Mouse (Mus musculus) hindbrain, postnatal 0 days (tissue): ENCODE measurements around the gene St5. TPM values are rescaled to one million over a fixed set of nuclear protein-coding genes. Genes with fewer than 3 reads are reported as not detected.
A peak's percentile ranks its signal among the peaks of the same experiment; 100 is the strongest.

Source experiments
- ATAC-seq: fragments of 200-750 bp; cut with Nextera tagmentation; 2 replicates; pipeline ENCODE4 v1.8.0; 2017; ENCODE audit warnings: mild to moderate bottlenecking, moderate TSS enrichment, moderate library complexity
- DNase-seq: peaks from one replicate; pipeline ENCODE4 v3.0.0-alpha.2; 2015; ENCODE audit warnings: low spot score
- H3K27ac ChIP-seq: fragments of 300-500 bp; sonication (generic); 2 replicates; pipeline ENCODE4 v1.5.1; 2014; ENCODE audit warnings: mild to moderate bottlenecking
- H3K27me3 ChIP-seq: fragments of 300-500 bp; sonication (generic); 2 replicates; pipeline ENCODE4 v1.6.1; 2014; ENCODE audit warnings: low read length, mixed read lengths; ENCODE audit not compliant: insufficient read depth
- H3K36me3 ChIP-seq: fragments of 300-500 bp; sonication (generic); 2 replicates; pipeline ENCODE4 v1.6.1; 2014; ENCODE audit warnings: low read length, mixed read lengths; ENCODE audit not compliant: insufficient read depth
- H3K4me1 ChIP-seq: fragments of 300-500 bp; sonication (generic); 2 replicates; pipeline ENCODE4 v1.6.1; 2014; ENCODE audit warnings: antibody characterized with exemption, low read length, mixed read lengths; ENCODE audit not compliant: insufficient read depth
- H3K4me2 ChIP-seq: fragments of 300-500 bp; sonication (generic); 2 replicates; pipeline ENCODE4 v1.6.1; 2014; ENCODE audit warnings: low read depth, mild to moderate bottlenecking, low read length, moderate library complexity, mixed read lengths
- H3K4me3 ChIP-seq: fragments of 300-500 bp; sonication (generic); 2 replicates; pipeline ENCODE4 v1.5.1; 2014; ENCODE audit warnings: low read length
- H3K9ac ChIP-seq: fragments of 300-500 bp; sonication (generic); replicated peaks from 2 replicates; pipeline ENCODE4 v1.6.1; 2014; ENCODE audit warnings: mild to moderate bottlenecking, low read length, moderate library complexity, mixed read lengths
- H3K9me3 ChIP-seq: fragments of 300-500 bp; sonication (generic); 2 replicates; pipeline ENCODE4 v1.6.1; 2016; ENCODE audit warnings: low read length, mixed read lengths
- CTCF ChIP-seq: IDR thresholded peaks from 2 replicates; pipeline ENCODE4 v1.5.1; 2016; ENCODE audit warnings: antibody characterized with exemption, control low read depth, low read depth
- WGBS: fragments of 180-500 bp; shearing (Covaris S2); extraction: QIAGEN DNeasy Blood & Tissue Kit; methylation state at CpG from one replicate; pipeline ENCODE4 v1.1.7; 2014; 5-methylcytosine and 5-hydroxymethylcytosine counted together
- polyA plus RNA-seq: library from polyadenylated mRNA; unstranded; fragments of >200 nt; fragmentation: Nextera tagmentation; extraction: Ambion mirVana; gene quantifications from 2 replicates; pipeline ENCODE4 v1.2.1, GENCODE M21; 2015
- total RNA-seq: library from RNA; depleted of rRNA; stranded (reverse); fragments of >200 nt; gene quantifications from 2 replicates; pipeline ENCODE4 v1.2.3, GENCODE M21; 2014

Gene St5
- total and polyA plus RNA-seq, 2 experiments from 2014 or later: 21.2 to 34.0 TPM

DNA sequence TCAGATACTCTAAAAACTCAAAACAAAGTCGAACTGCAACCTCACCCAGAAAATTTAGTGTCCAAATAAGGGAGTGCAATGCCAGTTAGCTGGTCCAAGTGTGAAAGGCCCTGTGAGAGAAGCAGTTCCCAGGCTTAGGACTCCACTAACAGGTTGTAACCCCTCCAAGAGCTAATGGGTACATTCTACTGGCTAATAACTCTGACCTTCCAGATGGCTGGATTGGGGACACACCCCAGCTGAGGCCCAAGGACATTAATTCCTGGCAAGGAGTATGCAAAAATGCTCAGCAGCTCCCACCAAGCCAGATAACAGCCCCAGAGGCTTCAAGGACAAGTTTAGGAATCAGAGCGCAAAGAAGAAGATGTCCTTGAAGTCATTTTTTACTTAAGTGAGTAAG lies 112.8 kb downstream of the St5 start:
- ATAC-seq (no peak), DNase-seq (no peak)
- 89% methylated on average over 2 of the region's 2 CpGs for WGBS
- Histone ChIP-seq H3K36me3 (no peaks in the 10 kb centered on the region), H3K9ac (no peak overlapping the region), H3K27me3 (no peaks in the 10 kb centered on the region), H3K4me3 (no peak overlapping the region), H3K9me3 (no peaks in the 10 kb centered on the region), H3K27ac (no peak overlapping the region), H3K4me1 (0 out of 2 replicates have a peak, but pooled peaks cover 4% of the 10 kb centered on the region), H3K4me2 (no peak overlapping the region)
- no peak for TF ChIP-seq CTCF

DNA sequence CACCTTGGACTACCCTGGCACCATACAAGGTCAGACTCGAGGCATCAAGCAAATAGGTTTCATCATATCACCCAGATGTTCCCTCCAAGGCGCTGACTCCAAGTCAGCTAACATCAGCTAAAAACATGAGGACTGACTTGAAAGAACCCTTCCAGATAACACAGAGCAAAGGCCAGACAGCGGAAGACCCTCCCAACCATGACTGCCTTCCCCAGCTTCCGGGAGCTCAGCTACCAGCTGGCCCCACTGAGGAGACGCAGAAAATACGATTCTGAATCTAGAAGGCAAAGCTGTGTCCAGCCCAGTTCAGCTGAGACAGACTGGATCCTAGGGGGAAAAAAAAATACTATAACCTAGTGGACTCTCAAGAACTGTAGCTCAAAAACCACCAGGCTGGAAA lies 114.4 kb downstream of the St5 start:
- DNase-seq (no peak), ATAC-seq (no peak)
- WGBS: 78% methylated on average over 6 of the region's 6 CpGs
- no peak for TF ChIP-seq CTCF
- Histone ChIP-seq H3K27ac (no peak overlapping the region), H3K4me1 (0 out of 2 replicates have a peak, but pooled peaks cover 4% of the 10 kb centered on the region), H3K4me2 (no peak overlapping the region), H3K9me3 (no peaks in the 10 kb centered on the region), H3K4me3 (no peak overlapping the region), H3K27me3 (no peaks in the 10 kb centered on the region), H3K9ac (no peak overlapping the region), H3K36me3 (no peaks in the 10 kb centered on the region)

DNA sequence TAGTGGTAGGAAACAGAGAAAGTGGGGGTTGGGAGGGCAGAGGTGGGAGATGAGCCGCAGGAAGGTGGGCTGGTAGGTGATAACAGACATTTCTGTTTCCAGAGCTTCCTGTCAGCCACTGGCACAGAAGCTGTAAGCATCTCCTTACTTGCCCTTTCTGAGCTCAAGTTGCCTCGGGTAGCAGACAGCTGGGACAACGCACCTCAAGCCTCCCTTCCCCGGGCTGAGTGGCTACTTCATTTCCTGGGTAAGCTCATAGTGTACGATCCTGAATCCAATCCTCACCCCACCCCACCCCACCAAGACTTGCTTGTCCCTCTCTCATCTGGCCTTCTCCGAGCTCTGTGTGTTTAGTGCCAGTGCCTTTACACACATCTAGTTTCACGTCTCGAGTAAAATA lies 115.3 kb downstream of the St5 start:
- DNase-seq (no peak), ATAC-seq (no peak)
- H3K9ac ChIP-seq: no peak overlapping the region
- no peak overlapping the region for H3K27ac ChIP-seq
- WGBS: 89% methylated on average over 8 of the region's 8 CpGs
- TF ChIP-seq CTCF: no peak
- 0 out of 2 replicates have a peak, but pooled peaks cover 4% of the 10 kb centered on the region for H3K4me1 ChIP-seq
- H3K9me3 ChIP-seq: no peaks in the 10 kb centered on the region
- H3K36me3 ChIP-seq: no peaks in the 10 kb centered on the region
- H3K4me2 ChIP-seq: no peak overlapping the region
- no peak overlapping the region for H3K4me3 ChIP-seq
- no peaks in the 10 kb centered on the region for H3K27me3 ChIP-seq

DNA sequence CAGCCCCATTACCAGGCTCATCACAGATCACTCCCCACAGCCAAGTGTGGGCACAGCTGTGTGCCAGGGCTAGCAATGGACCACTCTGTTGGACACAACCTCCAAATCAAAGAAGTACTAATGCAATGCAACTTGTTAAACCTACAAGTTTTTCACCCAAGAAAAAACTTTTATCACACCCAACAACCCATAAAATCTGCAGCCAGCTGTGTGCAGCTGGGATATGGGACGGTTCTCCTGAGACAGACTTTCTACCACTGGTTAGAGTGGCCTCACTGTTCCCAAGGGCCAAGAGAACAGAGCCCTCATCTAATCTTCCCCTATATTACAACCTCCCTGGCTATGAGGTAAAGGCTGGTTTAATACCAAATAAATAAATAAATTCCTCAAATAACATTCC lies 118.9 kb downstream of the St5 start:
- DNase-seq (no peak), ATAC-seq (no peak)
- Histone ChIP-seq H3K27ac (no peak overlapping the region), H3K4me2 (no peak overlapping the region), H3K27me3 (no peaks in the 10 kb centered on the region), H3K4me3 (no peak overlapping the region), H3K4me1 (no peaks in the 10 kb centered on the region), H3K9ac (no peak overlapping the region), H3K9me3 (no peaks in the 10 kb centered on the region), H3K36me3 (no peaks in the 10 kb centered on the region)
- no peak for TF ChIP-seq CTCF
- WGBS: 78% methylated on average over 1 of the region's 1 CpGs

DNA sequence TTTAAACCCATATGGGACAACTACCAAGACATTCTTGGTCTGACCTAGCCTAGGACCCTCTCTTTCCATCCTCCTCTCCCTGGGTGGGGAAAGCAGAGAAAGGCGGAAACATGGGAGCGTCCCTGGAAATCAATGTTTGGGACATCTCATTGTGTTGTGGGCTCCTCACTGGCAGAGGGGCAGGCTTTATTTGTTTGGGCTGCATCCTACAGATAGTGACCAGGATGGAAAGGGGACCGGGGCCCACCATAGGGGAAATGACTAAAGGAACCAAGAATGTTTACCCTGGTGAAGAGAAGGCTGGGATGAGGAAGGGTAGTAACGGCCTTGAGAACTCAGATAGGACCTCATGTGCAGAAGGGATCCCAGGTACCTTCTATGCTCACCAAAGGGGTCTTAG lies 122.9 kb downstream of the St5 start:
- peaks cover 9% of the 10 kb centered on the region for H3K4me1 ChIP-seq
- DNase-seq (no peak), ATAC-seq (no peak)
- H3K27me3 ChIP-seq: no peaks in the 10 kb centered on the region
- WGBS: 77% methylated on average over 4 of the region's 4 CpGs
- no peak overlapping the region for H3K9ac ChIP-seq
- H3K4me2 ChIP-seq: no peak overlapping the region
- no peak for TF ChIP-seq CTCF
- no peaks in the 10 kb centered on the region for H3K36me3 ChIP-seq
- no peak overlapping the region for H3K4me3 ChIP-seq
- H3K9me3 ChIP-seq: no peaks in the 10 kb centered on the region
- H3K27ac ChIP-seq: no peak overlapping the region

DNA sequence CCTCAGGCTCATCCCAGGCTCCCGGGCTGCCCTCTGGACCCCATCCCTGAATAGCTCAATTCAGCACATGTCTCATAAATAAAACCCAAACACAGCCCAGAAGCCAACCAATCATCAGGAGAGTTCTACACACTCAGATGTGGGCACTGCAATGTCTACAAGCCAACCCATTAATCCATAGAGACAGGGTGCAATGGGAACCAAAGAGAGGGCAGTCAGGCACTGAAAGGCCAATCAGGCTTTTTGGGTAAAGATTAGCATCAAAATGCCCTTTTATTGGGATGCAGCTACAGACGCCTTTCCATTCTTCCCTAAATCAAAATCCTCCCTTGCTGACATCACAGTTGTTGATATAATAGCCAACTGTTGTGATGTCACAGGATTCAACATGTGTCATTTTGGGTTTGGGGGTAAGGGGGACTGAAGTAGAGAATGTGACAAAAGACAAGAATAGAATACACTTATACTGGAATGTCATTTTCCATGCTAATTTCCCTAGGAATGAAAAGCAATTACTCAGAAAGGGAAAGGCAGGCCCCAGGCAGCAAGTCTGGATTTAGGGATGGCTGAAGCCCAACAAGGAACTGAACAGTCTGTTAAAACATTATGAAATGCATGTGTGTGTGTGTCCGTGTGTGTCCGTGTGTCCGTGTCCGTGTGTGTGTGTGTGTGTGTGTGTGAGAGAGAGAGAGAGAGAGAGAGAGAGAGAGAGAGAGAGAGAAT lies 123.7 kb downstream of the St5 start:
- H3K9ac ChIP-seq: no peak overlapping the region
- ATAC-seq (peak; percentile 55; the same call in 1 of the 2 replicates), DNase-seq (peak; percentile 11)
- WGBS: 36% methylated on average over 6 of the region's 6 CpGs
- H3K27me3 ChIP-seq: no peaks in the 10 kb centered on the region
- TF ChIP-seq CTCF: no peak
- peaks cover 15% of the 10 kb centered on the region for H3K4me1 ChIP-seq
- H3K9me3 ChIP-seq: no peaks in the 10 kb centered on the region
- H3K27ac ChIP-seq: no peak overlapping the region
- no peak overlapping the region for H3K4me2 ChIP-seq
- no peak overlapping the region for H3K4me3 ChIP-seq
- no peaks in the 10 kb centered on the region for H3K36me3 ChIP-seq

DNA sequence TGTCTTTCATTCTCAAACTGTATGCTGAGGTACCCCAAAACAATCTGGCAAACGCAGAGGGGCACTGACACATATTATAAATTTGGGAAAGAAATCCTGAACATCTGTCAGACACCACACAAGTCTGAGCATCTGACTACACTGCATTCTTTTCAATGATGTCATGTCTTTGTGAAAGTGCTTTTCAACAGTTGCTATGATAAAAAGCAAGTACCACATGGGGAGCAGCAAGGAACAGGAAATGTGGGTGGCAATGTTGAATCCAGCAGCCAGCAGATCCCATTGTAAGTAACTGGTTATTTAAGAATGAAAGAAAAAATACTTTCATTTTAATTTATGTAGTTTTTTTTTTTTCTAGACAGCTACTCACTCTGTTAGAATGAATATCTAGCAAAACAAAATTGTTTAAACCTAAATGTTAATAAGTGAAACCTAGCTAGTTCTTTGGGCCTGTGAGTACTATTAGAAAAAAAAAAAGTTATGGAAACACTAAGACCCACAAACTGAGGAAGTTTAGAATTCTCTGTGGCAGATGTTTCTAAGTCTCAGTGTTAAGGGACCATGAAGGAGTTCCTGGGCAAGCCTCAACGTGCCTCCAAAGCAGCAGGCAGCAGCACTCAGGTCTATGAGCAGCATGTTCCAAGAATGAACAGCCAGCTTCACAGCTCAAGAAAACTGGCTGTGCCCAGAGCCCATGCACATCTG lies 124.4 kb downstream of the St5 start:
- ATAC-seq (no peak; the same call in 1 of the 2 replicates), DNase-seq (no peak)
- Histone ChIP-seq H3K9ac (no peak overlapping the region), H3K9me3 (no peaks in the 10 kb centered on the region), H3K4me1 (peaks cover 17% of the 10 kb centered on the region), H3K27me3 (no peaks in the 10 kb centered on the region), H3K36me3 (no peaks in the 10 kb centered on the region), H3K4me2 (no peak overlapping the region), H3K4me3 (no peak overlapping the region), H3K27ac (no peak overlapping the region)
- TF ChIP-seq CTCF: no peak
- 26% methylated on average over 2 of the region's 2 CpGs for WGBS
